Mouse (Mus musculus): Measurements from ENCODE around the gene Crlf2.
A peak's percentile ranks its signal among the peaks of the same experiment; 100 is the strongest.

Gene Crlf2

DNA sequence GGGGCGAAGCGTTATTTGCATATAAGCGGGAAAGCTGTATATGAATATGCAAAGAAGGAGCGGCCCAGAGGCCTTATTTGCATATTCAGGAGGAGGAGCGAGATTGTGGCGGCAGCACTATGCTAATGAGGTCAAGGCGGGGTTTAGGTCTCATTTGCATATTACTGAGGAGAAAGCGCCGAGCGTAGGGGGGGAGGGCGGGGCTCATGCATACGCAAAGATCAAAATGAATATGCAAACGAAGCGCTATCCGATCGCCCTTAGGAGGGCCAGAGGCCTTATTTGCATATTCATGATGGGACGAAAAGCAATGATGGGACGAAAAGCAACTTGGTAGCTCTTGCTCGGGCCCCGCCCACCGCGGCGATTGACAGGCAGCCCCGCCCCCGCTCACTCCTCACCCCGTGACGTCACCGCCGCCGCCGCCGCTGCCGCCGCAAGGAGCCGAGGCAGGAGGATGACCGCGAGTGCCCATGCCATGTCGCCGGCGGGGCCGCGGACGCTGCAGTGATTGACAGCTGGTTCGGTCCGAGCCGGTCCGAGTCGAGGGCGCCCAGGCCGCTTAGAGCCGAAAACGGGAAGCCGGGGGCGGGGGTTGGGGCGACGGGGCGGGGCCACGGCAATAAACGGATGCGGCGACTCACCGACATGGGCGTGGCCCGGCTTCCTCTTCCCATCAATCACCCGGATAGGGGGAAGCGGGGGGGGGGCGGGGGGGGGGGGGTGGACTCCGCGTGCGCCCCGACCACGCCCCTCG, at the start of gene Crlf2:
Crlf2 (minus strand) TSS at position 590 of the 757 bp plus-strand sequence.
- DNase-seq (ENCODE audit: low spot score), result peak; percentile 93

DNA sequence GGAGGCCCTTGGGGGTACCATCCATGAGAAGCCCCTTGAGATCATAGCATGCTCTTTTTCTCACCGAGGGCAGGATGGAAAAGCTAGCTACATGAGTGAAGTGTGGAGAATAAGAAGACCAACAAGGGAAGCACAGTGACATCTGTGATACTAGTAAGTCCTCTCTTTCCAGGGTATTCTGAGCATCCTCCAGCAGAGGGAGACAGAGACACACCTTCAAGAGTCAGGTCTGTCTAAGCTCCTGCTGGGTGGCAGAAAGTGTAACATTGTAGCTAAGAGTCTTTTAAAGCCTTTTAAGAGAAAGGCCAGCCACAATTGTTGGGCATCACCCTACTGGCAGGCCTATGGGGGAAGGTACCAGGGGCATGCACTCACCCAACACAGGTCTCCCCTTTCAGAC, 43.8 kb upstream of the Crlf2 start:
- peak; percentile 67 for DNase-seq (ENCODE audit: low spot score)

DNA sequence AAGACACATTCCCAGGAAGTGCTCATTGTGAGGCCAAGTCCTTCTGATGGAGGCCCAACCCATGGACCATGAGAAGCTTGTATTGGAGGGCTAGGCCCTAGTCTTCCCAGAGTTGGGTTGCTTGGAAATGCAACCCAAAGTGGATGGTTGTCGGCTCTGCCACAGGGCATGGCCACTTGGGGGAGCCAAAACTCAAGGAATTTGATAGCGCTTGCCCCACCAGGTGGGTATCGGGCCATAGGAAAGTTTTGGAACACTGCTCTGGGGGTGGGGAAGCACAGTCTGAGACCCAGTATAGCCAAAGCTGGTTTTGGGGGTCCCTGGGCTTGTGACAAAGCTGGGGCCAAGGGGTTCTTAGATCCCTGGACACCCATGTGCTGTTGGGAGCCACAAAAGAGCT, 42.3 kb upstream of the Crlf2 start:
- DNase-seq (ENCODE audit: low spot score), result peak; percentile 56

DNA sequence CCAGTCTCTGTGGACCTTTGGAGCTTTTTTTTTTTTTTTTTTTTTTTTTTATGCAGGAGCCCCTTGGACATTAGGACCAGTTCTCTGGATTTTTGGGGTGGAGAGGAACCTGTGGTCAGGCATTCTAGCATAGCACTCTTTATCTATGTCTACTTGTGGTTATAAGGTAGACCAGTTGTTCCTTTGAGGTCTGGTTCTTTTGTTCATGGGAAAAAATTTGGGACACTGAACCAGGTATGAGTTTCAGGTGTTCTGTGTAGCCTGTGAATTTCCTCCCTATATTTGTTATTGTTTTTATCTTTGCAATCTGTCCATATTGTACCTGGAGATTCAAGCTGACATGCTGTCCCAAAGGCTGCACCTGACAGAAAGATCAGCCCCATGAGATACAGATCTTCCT, 40.1 kb upstream of the Crlf2 start:
- peak; percentile 5 for DNase-seq (ENCODE audit: low spot score)

DNA sequence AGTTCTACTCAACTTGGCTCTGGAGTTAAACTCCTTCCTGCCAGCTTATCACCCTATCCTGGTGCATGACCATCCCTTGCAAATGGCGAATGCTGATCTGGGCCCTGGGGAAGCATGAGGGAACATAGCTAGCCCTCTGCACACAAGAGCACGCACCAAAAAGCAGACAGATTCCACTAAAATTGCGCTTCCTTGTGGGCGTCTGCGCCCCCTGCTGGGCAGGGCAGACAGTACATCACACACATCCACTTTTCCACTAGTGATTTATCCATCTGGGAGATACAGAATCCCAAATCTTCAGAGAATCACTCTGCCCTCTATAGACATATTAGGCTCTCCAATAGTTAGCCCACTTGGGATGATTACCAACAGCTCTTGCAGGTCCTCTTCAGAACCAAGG, 37.9 kb upstream of the Crlf2 start:
- no peak for DNase-seq (ENCODE audit: low spot score)

DNA sequence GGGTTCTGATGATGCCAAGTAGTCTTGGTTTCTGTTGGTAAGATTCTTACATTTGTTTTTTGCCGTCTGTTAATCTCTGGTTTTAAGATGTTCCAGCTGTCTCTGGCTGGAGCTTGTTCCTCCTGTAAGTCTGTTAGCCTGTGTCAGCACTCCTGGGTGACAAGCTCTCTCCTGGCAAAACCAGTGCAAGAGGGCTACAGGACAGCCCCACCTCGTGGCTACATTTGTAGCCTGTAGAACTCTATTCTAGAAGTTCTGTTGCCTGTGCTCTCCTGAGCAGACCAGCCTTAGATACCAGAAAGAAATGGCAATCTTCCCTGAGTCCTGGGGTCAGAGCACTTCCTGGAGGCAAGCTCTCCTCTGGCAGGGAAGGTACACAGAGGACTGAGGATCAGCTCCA, 4.0 kb upstream of the Crlf2 start:
- DNase-seq (ENCODE audit: low spot score), result no peak

DNA sequence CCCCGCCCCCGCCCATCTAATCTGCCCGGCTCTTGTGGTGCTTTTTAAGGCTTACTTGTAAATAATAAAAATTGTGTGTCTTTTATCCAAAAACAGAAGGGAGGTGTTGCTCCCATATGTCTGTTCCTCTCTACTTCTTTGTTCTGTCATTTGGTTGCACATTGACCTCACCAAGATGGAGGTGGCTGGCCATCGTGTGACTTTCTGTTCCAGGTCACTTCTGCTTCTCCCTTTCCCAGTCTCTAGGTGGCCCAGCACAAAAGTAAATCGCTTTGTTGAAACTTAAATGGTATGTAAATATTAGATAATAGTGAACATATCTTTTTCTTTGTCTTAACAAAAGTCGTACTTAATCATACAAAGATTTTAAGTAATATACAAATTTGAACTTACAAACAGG, 398 bp upstream of the Crlf2 start:
- no peak for DNase-seq (ENCODE audit: low spot score)

DNA sequence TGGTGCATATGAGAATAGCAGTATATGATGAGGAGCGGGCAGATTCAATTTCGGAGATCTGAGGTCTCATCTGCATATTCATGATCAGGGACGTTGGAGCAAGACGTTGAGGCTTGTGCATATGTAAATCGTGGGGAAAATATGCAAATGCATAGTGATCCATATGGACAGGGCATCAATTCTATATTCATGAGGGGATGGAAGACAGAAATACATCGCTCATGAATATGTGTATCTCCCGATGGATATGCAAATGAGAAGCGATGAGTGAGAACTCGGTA, 730 bp downstream of the Crlf2 start:
- DNase-seq (ENCODE audit: low spot score), result no peak

DNA sequence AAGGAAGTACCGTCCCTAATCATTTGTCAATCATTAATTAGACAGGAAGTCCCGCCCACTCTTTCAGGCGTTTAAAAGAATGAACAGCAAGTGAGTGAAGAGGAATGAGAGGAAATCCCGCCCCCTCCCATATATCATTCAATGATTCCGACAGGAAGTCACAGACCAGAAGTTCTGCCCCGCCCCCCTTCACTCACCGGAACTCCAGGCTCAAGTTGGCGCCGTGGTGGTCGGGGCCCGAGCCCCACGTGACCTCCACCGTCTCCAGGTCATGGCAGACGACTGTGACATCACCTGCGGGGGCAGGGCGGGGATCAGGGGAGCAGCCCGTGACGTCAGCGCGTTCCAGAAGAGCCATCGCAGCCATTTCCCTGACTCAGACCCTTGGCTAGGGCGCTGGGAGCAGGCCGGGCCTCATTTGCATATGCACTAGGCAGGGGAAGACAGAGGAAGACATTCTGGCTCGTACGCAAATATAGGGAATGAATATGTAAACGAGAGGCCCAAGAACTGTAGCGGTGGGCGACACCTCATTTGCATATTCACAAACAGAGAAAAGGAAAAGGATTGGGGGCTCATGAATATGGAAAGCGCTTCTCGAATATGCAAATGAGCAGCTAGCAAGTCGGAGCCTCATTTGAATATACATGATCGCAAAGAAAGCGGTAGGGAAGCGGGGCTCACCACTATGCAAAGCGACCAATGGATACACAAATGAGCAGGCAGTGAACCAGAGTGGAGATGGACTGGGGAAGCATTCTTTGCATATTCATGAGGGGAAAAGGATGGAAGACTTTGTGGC, 1.3 kb downstream of the Crlf2 start:
- DNase-seq (ENCODE audit: low spot score), result peak; percentile 94

DNA sequence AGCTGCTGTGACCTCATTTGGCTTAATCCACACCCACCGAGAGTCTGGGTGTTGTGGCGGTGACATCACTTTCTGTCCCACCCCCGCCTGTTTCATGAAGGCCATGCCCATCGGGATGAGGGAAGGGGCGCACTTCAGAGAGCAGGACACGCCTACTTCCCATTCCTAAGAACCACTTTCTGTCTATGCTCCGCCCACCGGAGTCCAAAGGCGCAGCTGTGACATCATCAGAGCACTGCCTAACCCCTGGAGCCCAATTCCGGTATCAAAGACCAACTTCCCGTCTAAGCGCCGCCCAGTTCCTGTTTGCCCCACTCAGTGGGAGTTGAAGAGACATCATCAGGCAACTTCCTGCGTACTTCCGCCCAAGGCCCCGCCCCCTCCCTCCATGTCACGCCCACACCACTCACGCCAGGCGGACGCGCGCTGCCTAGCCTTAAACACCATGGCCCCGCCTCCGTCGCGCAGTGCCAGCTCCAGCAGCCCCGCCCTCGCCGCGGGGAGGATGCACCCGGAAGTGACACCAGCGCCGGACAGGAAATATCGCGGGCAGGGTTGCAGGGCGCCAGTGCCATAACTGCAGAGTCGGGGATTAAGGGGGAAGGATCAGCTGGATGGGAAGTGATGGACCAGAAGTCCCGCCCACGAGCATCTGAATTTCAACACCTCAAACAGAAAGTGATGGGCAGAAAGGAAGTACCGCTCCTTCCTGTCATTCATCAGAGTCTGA, 2.0 kb downstream of the Crlf2 start:
- peak; percentile 92 for DNase-seq (ENCODE audit: low spot score)

DNA sequence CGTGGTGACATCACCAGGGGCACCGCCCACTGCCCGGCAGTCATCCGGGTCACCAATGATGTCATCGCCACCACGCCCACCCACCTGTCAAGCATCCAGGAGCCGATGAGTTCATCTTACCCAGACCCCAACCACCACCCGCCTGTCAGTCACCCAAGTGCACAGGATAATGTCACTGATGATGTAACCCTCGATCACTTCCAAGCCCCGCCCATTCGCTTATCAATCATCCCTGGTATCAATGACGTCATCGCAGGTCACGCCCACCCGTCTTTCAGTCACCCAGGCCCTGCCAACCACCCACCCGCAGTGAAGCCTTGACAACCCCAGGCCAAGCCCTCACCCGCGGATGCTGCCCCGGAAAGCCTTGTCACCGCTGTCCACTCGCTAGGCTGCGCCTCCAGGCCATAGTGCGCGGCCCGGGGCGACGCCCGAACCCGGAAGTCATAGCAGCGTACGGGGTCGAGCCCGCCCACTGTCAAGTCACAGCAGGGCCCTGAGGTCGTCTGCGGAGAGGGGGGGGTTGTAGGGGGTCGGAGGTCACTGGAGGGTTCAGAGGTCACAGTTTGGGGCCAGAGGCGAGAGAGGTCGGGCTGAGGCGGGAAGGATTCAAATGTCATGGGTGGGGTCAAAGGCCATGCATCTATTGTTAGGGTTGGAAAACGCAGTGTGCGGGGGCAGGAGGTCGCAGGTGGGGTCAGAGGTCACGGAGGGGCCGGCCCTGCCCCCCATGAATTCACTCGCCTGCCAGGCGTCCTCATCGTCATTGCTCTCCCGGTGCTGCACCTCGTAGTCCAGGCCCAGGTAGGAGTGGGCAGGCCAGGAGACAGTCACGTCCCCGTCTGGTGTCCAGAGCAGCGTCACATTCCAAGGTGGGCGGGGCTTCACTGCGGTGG, 2.9 kb downstream of the Crlf2 start:
- no peak for DNase-seq (ENCODE audit: low spot score)

DNA sequence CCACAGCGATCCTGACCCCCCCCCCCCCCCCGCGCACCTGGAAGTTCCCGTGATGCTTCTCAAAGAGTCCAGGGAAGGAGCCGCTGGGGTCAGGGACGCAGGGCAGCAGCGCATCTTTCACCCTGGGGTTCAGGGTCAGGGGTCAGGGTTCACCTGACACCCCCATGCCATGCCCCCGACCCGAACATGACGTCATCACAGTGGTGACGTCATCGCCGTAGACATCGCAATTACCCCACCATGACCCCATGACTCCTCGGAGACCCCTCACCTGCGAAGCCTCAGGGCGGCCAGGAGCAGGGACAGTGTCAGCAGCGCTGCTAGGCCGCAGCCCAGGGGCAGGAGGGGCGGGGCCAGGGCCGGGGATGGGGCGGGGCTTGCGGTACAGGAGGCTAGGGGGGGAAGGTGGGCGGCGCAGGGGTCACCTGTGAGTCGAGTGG, 3.5 kb downstream of the Crlf2 start:
- DNase-seq (ENCODE audit: low spot score), result no peak

DNA sequence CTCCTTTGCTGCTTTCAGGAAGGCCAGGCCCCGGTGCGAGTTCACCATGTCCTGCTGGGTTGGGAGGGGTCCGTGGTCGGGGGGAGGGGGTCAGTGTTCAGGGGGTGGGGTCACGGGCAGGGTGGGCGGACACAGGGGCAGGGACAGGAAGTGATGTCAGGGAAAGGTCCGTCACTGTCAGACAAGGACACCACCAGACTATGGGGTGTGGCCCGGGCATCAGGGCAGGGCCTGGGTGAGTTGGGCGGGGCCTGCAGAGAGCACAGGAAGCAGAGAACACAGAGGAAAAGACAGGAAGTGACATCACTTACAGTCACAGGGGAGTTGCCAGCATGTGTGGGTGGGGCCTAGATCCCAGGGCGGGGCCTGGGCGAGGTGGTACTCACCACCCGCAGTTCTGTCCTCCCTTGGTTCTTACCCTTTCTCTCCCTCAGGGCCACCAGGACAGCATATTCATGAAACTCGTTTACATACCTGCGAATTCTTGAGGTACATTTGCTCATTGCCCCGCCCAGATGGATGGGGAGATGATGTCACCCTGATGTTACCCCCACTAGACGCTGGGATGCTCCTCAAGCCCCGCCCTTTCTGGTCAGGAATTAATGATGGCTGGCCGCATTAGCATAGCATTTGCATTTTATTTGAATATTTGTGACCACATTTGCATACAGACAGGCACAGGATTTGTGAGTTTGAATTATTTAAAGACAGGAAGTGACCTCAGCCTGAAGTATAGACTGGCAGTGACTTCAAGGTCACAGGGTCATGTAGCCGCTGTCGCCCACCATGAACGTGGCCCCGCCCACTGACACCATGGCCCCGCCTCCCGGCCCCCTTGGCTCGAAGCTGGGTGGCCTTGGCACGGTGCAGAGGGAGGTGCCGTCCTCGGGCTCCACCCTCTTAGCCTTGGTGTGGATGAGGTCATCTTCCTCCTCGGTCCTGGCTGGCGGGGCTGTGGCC, 4.4 kb downstream of the Crlf2 start:
- no peak for DNase-seq (ENCODE audit: low spot score)

DNA sequence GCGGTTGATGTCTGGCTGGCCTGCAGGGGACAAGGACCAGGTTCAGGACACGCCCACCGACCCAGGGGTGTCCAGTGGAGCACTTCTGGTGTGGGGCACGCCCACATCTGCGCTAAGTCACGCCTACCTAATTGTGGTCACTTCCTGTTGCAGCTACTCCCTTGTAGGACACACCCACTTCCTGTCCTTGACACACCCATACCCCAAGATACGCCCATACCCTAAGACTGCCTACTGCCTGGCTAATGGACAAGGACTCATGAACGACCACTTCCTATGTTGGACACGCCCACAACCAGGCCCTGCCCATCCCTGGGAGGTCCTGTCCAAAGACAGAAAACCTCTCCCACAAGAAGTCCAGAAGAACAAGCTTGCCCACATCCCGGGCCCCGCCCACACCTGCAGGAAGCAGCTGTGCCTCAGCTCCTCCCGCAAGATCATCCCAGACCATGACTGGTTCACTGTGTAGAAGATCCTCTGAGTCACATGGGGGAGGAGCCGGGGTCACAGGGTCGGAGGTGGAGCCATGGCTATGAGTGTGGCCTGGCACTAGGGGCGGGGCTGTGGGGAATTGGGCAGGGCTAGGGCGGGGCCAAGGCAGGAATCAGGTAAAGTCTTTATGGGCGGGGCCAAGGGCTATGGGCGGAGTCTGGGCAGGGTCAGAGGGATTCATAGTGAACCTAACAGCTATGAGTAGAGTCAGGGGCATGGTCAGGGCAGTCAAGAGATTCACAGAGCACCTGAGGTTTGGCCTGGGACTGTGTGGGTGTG, 5.4 kb downstream of the Crlf2 start:
- no peak for DNase-seq (ENCODE audit: low spot score)

DNA sequence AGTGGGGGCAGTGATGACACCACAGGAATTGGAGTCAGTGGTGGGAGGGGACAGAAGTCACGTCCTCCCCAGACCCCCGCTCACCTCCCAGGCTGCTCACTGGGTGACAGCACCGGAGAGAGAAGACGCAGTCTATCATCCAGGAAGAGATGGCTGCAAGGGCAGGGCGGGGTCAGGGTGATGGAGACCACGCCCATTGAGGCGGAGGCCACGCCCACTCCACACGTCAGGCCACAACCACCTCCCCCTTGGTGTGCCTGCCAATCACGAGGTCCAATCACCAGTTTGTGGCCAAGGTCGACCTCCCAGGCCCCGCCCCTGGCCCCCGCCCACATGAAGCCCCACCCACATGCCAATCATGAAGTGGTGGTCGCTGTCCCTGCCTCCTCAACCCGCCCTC, 6.3 kb downstream of the Crlf2 start:
- DNase-seq (ENCODE audit: low spot score), result no peak

DNA sequence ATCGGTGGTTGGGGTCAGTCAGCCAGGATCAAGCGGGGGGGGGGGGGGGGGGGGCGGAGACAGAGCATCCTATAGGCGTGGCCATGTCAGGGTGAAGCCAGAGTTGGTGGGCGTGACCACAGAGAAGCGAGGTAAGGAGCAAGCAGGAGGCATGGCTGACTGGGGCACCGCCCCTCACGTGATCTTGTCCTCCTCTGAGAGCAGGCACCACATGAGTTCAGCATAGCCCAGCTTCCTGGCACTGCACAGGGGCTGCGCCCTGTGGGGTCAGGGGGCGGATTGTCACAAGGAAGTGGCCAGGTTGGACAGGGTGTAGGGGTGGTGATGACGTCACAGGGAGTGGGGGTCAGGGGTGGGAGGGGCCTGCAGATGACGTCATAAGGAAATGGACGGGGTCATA, 6.7 kb downstream of the Crlf2 start:
- DNase-seq (ENCODE audit: low spot score), result no peak

DNA sequence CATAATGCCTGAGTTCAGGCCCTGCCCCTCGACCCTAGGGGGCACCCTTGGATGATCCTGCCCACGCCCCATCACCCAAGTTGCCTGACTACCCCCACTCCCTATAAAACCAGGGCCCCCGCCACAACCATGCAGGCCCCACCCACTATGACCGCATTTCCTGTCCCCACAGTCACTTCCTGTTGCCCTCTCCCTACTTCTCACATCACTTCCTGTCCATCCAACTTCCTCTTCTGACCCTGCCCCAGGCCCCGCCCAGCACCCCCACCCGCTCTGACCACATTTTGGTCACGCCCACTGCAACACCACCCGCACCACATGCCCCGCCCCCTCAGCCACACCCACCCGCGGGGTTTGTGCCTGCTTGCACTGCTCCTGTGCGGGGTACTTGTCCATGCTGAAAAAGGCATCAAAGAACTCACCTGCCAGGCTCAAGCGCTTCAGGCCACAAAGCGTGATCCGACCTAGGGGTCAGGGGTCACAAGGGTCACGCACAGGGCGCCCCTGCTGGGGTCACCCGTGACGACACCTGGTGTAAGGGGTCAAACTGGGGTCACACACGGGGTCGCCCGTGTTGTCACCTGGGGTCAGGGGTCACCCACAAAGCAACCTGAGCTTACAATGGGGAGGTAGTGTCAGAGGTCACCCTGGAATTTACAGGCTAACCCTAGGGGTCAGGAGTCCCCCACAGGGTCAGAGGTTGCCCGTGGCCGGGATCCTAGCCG, 7.6 kb downstream of the Crlf2 start:
- no peak for DNase-seq (ENCODE audit: low spot score)

DNA sequence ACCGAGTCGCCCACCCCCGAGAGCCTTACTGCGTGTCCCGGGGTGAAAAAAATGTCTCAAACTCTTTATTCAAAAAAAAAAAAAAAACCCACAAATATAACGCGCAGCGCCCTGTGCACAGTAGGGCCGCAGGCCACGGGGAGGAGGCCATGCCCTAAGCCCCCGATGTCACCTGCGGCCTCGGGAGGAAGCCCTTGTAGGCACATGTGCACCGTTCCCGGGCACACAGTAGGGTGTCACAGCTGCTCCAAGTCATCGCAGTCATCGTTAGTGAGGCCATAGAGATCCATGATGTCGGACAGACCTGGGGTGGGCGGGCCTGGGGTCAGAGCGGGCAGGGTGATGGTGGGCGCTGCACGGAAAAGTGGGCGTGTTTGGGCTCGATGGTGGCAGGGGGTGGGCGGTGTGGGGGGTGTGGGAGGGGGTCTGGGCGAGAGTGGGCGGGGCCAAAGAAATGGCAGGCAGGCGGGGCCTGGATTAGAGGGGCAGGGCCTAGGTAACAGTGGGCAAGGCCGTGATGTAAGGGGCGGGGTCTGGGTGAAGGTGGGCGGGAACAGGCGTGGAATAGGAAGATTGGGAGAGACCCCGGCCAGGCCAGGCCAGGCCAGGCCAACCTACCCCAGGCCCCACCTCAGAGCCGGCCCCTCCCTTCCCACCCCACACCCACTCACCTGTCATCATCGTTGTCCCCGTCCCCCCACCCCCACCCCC, 8.4 kb downstream of the Crlf2 start:
- DNase-seq (ENCODE audit: low spot score), result no peak

DNA sequence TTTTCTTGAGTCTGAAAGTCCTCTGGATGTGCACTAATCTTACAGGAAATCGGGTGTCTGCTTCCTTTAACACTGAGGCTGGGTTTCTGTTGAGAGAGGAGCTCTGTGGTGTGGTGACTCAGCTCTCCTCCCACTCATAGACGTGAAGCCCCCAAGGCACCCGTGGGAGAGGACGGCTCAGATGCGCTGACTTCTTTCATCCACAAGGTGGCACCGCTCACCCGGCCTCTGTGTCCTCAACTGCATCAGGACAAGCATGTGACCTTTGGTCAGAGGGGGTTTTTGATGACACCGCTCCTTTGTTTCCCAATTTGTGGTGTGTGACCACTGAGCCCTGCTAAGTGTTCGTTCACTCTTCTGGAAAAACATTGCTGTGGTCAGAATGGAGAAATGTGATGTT, 10.1 kb downstream of the Crlf2 start:
- no peak for DNase-seq (ENCODE audit: low spot score)

Measured in embryo, embryonic 10 days (tissue).